Mouse (Mus musculus): Measurements from ENCODE around the gene Mical3.
"Not testable (repeated sequence)": the region's sequence is repeated elsewhere in the genome, so short reads cannot be mapped to it uniquely, and the experiment has no call there.

Mical3 gene

DNA sequence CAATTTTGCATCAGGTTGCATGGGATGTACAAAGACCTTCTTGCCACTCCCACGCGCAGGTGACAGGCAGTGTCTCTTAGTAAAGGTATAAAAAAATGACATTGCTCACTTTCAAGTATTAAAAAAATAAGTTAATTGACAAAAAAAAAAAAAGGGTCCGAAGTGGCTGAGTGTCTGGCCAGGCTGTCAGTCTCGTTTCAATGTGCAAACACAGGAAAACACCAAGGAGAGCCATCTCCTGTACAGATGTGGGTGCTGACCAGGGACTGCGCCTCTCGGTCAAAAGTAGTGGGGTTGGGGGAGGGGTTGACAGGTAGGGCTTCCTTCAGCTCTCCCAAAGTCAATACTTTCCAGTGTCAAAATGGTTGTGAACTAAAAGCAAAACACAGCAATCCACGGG lies 197.1 kb downstream of the Mical3 start:
- no peak for DNase-seq (ENCODE audit: low read depth, low spot score)

GRCm38 (mm10) chr6:120932597-120932996 lies 198.2 kb downstream of the Mical3 start:
- DNase-seq (ENCODE audit: low read depth, low spot score) = no peak

DNA sequence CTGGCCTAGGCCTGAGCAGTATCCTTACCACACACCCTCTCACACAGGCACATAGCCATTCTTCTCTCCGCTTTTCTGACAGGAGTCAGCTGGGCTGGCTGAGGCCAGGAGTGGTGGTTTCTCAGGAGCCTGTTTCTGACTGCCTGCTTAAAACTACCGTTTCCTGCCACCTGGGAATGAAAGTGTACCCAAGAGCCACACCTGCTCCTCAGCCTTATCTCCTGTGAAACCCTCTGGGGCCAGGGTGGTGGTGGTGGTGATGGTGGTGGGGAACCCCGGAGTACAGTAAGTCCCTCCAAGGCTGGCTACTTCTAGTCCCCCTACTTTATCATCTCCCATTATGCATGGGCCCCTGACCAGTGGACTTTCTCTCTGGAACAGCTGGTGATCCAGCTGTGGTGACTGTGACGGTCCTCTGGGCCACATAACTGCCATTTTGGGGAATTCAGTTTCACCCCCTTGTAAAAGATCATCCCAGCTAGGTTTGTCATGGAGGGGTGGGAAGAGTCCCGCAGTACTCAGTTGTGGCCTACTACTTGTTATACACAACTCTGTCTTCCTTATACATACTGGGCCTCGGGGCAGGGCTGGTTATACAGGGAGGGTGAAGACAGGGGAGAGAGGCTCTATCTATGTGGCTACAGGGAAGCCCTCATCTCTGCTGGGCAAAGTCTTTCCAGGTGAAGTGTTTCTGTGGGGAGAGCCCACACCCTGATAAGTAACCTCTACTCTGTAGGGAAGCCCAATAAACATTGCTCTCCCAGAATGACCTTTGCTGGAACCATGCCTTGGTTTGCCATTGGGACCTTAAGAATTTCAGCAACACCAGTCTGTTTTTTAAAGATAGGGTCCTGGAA lies 200.1 kb downstream of the Mical3 start:
- no peak for DNase-seq (ENCODE audit: low read depth, low spot score)

DNA sequence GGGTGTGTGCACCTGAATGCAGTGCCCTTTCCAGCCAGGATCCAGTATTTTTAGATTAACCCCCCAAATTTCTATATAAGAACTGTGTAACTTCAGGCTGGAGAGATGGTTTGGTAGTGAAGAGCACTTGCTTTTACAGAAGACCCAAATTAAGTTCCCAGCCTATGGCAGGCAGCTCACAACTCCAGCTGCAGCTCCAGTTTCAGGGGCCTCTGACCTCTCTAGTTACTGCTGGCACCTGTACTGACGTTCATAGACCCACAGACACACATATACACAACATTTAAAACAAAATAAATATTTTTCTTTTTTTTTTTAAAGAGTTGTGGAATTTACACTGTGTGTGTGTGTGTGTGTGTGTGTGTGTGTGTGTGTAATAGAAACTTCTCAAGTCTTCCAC lies 201.4 kb downstream of the Mical3 start:
- no peak for DNase-seq (ENCODE audit: low read depth, low spot score)

DNA sequence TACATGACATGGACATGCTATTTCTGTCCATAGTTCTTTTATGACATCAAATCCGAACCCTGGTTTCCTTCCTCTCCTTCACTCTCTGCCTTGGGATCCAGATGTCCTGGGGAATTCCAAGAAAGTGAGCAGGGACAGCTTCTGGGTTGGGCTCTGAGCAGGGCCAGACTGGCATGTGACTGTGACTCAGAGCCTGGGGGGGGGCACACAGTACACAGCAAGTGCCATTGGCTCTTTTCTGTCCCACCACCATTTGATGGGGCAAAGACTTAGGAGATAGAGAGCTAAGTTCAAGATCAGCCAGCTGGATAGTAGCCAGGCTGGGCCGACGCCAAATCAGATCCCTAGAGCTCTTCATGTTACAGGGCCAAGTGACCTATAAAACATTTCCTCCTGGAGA lies 203.0 kb downstream of the Mical3 start:
- peak; percentile 52 for DNase-seq (ENCODE audit: low read depth, low spot score)

GRCm38 (mm10) chr6:120926880-120927279 lies 203.9 kb downstream of the Mical3 start:
- DNase-seq (ENCODE audit: low read depth, low spot score) = peak; percentile 32

DNA sequence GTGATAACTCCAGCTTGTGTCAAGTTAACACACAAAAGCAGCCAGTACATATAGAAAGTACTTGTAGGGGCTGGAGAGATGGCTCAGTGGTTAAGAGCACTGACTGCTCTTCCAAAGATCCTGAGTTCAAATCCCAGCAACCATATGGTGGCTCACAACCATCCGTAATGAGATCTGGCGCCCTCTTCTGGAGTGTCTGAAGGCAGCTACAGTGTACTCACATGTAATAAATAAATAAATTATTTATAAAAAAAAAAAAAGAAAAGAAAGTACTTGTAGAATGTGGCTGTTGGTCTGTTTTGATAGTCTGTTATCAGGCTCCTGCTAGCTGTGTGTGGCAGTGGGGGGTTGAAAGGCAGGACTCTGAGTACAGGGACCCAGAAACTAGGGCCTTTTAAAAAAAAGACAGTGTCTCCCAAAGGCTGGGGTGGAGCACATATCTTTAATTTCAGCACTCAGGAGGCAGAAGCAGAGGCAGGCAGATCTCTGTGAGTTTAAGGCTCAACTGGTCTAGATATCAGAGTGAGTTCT lies 205.9 kb downstream of the Mical3 start:
- not testable (repeated sequence) for DNase-seq (ENCODE audit: low read depth, low spot score)

GRCm38 (mm10) chr6:120917975-120918374 lies 212.8 kb downstream of the Mical3 start:
- no peak for DNase-seq (ENCODE audit: low read depth, low spot score)

GRCm38 (mm10) chr6:120916972-120917881 lies 213.6 kb downstream of the Mical3 start:
- DNase-seq (ENCODE audit: low read depth, low spot score) = not testable (repeated sequence)

DNA sequence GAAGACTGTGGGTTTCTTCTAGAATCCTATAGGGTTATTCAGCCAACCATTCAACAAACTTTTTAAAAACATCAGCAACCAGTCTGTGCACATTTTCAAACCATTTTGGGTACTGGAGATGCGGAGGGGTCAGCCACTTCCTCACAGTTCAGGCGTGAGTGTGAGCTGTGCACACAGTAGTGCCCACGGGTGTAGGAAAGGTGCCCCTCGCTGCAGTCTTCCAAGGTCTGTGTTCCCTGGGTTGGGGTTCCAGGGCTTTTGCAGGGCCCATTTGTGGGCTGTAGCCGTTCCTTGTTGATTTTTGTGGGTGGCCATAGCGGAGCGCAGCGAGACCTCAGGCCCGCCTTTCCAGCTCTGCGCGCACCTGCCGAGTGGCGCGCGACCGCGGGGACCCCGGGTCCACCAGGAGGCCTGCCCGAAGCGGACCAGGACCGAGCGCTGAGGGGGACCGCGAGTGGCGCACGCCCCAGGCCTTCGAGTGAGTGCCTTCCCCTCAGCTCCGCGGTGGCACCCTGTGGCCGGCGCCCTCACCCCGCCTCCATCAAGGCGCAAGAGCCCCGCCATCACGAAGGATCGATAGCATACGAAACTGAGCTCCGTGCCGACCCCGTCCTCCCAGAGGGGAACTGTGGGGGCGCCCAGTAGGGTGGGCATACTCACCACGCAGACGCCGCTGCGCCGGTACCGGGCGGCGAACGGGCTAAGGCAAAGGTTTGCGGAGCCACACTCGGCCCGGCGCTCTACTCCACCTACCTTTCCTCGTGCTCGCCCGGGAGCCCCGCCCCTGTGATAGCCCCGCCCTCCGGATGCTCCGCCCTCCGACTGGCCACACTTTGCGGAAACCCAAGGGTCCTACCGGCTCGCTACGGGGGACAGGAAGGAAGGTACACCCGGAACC lies 214.5 kb downstream of the Mical3 start, which contains the start of gene Bid:
Gene Bid, minus strand, starts transcription at position 780 of the 898 bp plus-strand sequence.
- DNase-seq (ENCODE audit: low read depth, low spot score) = peak; percentile 73

DNA sequence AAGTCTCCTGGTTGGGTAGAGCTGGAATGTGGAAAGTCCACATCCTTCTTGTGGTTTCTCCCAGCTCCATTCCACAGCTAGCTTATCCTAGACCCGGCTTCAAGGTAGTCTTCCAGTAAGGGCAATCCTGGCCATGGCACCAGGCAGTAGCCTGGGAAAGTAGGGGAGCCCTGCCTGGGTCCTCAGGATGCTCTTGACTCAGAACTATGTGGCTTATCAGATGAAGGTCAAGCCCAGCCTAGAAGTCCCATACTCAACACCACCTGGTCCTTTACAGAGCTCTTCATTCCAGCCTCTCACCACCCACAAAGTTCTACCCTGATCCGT lies 215.2 kb downstream of the Mical3 start:
- DNase-seq (ENCODE audit: low read depth, low spot score) = no peak

DNA sequence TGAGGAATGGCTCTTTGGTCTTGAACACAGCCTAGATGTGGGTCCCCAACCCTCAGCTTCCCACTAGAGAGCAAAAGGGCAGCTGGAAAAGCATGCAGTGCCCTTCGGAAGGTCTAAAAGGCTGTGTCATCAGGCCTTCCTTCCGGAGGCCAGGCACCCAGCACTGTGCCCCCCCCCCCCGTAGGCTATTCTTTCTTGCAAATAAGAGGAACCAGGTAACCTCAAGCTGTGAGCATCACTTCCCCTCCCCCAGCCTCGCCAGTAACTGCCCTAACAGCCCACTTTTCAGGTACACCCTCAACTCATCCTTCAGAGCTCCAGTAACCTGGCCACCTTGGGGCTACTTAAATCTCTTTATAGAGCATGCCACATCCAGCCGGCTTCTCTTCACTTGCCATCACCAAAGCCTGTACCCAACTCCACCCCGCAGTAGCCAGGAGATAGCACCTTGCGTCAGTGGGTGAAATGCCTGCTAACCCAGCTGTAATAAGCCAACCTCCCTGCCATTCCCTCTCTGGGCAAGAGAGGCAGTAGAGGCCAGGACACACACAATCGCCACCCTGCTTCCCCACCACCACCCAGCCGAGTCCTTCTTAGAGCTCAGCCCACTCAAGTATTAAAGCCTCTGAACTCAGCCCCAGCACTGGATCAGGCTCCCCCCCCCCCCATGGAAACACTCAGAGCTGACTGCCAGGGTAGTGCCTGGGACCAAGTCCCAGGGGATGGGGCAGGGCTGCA lies 215.7 kb downstream of the Mical3 start:
- DNase-seq (ENCODE audit: low read depth, low spot score) = peak; percentile 56

GRCm38 (mm10) chr6:120914533-120914910 lies 216.3 kb downstream of the Mical3 start:
- DNase-seq (ENCODE audit: low read depth, low spot score) = no peak

DNA sequence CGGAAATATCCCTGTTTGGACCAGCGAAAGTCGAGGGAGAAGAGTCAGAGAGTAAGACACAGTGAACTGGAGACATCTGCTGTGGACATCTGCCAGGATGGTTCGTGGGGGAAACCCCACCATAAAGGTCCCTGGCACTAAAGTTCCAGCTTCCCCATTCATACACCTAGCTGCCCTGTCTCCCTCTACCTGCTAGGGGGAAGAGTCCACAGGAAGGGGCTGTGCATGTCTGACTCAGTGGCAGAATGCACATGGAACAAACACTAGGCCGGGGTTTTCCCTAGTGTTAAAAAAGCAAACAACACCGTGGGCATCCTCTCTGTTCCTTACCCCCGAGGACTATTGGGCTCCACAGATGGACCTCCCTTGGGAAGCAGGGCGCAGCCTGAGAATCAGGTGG lies 217.0 kb downstream of the Mical3 start:
- no peak for DNase-seq (ENCODE audit: low read depth, low spot score)

GRCm38 (mm10) chr6:120912931-120913330 lies 217.9 kb downstream of the Mical3 start:
- no peak for DNase-seq (ENCODE audit: low read depth, low spot score)

GRCm38 (mm10) chr6:120911213-120912007 lies 219.4 kb downstream of the Mical3 start:
- no peak for DNase-seq (ENCODE audit: low read depth, low spot score)

DNA sequence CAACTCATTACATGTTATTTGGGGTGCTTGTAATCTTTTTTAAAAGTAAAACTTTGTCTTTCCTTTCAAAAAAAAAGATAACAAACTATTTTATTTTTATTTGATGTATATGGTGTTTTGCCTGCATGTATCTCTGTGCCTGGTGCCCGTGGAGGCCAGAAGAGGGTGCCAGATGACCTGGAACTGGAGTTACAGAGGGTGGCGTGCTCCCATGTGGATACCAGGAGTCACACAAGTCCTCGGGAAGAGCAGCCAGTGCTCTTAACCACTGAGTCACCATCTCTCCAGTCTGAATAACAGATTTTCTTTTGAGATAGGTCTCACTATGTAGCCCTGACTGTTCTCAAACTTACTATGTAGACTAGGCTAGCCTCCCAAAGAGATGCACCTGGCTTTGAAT lies 221.3 kb downstream of the Mical3 start:
- DNase-seq (ENCODE audit: low read depth, low spot score) = no peak

- not testable (repeated sequence) for DNase-seq (ENCODE audit: low read depth, low spot score)
These were observed 222.8 kb downstream of the Mical3 start for GRCm38 (mm10) chr6:120907876-120908597.

GRCm38 (mm10) chr6:120906521-120906920 lies 224.3 kb downstream of the Mical3 start:
- no peak for DNase-seq (ENCODE audit: low read depth, low spot score)

Data from brain, adult 2 months (tissue).